ENCODE assay signal across 14 mouse cellular contexts in the genomic region with DNA sequence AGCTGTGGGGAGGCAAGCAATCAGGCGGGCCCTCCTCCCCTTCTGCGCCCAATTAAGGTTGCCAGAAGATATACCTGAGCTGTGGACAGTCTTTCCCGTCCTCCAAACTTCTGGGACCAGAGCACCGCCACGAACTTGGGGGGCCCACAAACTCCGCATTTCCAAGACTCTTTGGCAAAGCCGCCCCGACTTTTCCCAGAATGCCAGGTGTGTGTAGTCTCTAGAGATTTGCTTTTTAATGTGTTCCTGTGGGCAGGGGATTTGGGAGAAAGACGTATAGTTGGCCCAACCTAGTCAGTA. TPM values are rescaled to one million over a fixed set of nuclear protein-coding genes. Genes with fewer than 3 reads are reported as not detected.
DNase-seq lines count a peak whose midpoint lies in the region; ATAC-seq lines count a peak whose summit lies in the region.
"Had no signal": no experiment of that assay in that cellular context is flagged by ENCODE, and none has a peak within 500 bp of the region (broad histone marks: within the 10 kb centered on the region; RNA-seq: fewer than 3 reads in every experiment).

No protein-coding gene starts in this region.

- H3K9ac ChIP-seq in kidney, embryonic 15.5 days = no peak overlapping the region
- H3K9ac ChIP-seq in intestine, embryonic 16.5 days (ENCODE audit: low read depth, low read length) = no peak overlapping the region
- H3K9ac ChIP-seq in stomach, embryonic 16.5 days (ENCODE audit: low read length) = no peak overlapping the region

- WGBS in kidney, embryonic 15.5 days = under 1% methylated on average over 9 of the region's 9 CpGs
- under 1% methylated on average over 9 of the region's 9 CpGs for WGBS in forebrain, embryonic 10.5 days
- WGBS in intestine, embryonic 16.5 days = 3% methylated on average over 9 of the region's 9 CpGs
- 3% methylated on average over 9 of the region's 9 CpGs for WGBS in stomach, embryonic 16.5 days

- ATAC-seq in kidney, embryonic 15.5 days (replicated peaks; ENCODE audit: low FRiP score) = no peak
- ATAC-seq in intestine, embryonic 16.5 days = no peak
- no peak for ATAC-seq in stomach, embryonic 16.5 days (ENCODE audit: insufficient read depth, low FRiP score)

- no peaks in the 10 kb centered on the region for H3K9me3 ChIP-seq in kidney, embryonic 15.5 days (replicated peaks)
- no peaks in the 10 kb centered on the region for H3K9me3 ChIP-seq in forebrain, embryonic 10.5 days
- no peaks in the 10 kb centered on the region for H3K9me3 ChIP-seq in intestine, embryonic 16.5 days (ENCODE audit: control insufficient read depth, low read length)
- no peaks in the 10 kb centered on the region for H3K9me3 ChIP-seq in stomach, embryonic 16.5 days (replicated peaks; ENCODE audit: control insufficient read depth, low read length)

- H3K4me3 ChIP-seq in kidney, embryonic 15.5 days (replicated peaks) = no peak overlapping the region
- H3K4me3 ChIP-seq in forebrain, embryonic 10.5 days = peak overlapping the region; percentile 48
- peak overlapping the region; percentile 1; the same call in 1 of the 2 replicates for H3K4me3 ChIP-seq in intestine, embryonic 16.5 days (ENCODE audit: low read length)
- H3K4me3 ChIP-seq in stomach, embryonic 16.5 days (replicated peaks; ENCODE audit: low read length) = no peak overlapping the region

- peaks cover 36% of the 10 kb centered on the region for H3K4me1 ChIP-seq in kidney, embryonic 15.5 days
- H3K4me1 ChIP-seq in forebrain, embryonic 10.5 days = peaks cover 42% of the 10 kb centered on the region
- H3K4me1 ChIP-seq in intestine, embryonic 16.5 days (ENCODE audit: control insufficient read depth, insufficient read depth, low read length) = peaks cover 22% of the 10 kb centered on the region
- peaks cover 10% of the 10 kb centered on the region for H3K4me1 ChIP-seq in stomach, embryonic 16.5 days (ENCODE audit: control insufficient read depth, insufficient read depth, low read length)

- H3K27me3 ChIP-seq in kidney, embryonic 15.5 days = peaks cover 93% of the 10 kb centered on the region
- peaks cover 95% of the 10 kb centered on the region for H3K27me3 ChIP-seq in forebrain, embryonic 10.5 days (ENCODE audit: poor library complexity, severe bottlenecking)
- H3K27me3 ChIP-seq in intestine, embryonic 16.5 days (replicated peaks; ENCODE audit: control insufficient read depth, insufficient read depth, low read length) = peaks cover 55% of the 10 kb centered on the region
- H3K27me3 ChIP-seq in stomach, embryonic 16.5 days (ENCODE audit: control insufficient read depth, insufficient read depth, low read length) = peaks cover 55% of the 10 kb centered on the region

- no peaks in the 10 kb centered on the region for H3K36me3 ChIP-seq in kidney, embryonic 15.5 days
- no peaks in the 10 kb centered on the region for H3K36me3 ChIP-seq in forebrain, embryonic 10.5 days (replicated peaks)
- no peaks in the 10 kb centered on the region for H3K36me3 ChIP-seq in intestine, embryonic 16.5 days (ENCODE audit: control insufficient read depth, insufficient read depth, low read length)
- no peaks in the 10 kb centered on the region for H3K36me3 ChIP-seq in stomach, embryonic 16.5 days (ENCODE audit: control insufficient read depth, insufficient read depth, low read length)

- no peak for DNase-seq in kidney, postnatal 14 days
- no peak for DNase-seq in forebrain, embryonic 10.5 days (ENCODE audit: extremely low spot score, low spot score)
- no peak for DNase-seq in thymus, postnatal 25 days
- DNase-seq in left cerebral cortex, adult 8-10 months (ENCODE audit: low spot score in 2 of 2) = no peak
- DNase-seq: gastrocnemius, postnatal 36 days; kidney, adult 8-10 months; lung, postnatal 36 days; thymus, postnatal 36 days had no signal

- no peak overlapping the region for H3K27ac ChIP-seq in kidney, embryonic 15.5 days
- no peak overlapping the region for H3K27ac ChIP-seq in forebrain, embryonic 10.5 days
- H3K27ac ChIP-seq in intestine, embryonic 16.5 days (ENCODE audit: low read length) = no peak overlapping the region
- no peak overlapping the region for H3K27ac ChIP-seq in stomach, embryonic 16.5 days (ENCODE audit: low read length)

- 0 out of 2 replicates have a peak overlapping the region, but pooled peaks have one; percentile 7 for H3K4me2 ChIP-seq in kidney, embryonic 15.5 days
- 0 out of 2 replicates have a peak overlapping the region, but pooled peaks have one; percentile 72 for H3K4me2 ChIP-seq in intestine, embryonic 16.5 days (ENCODE audit: low read depth, low read length)
- H3K4me2 ChIP-seq in stomach, embryonic 16.5 days (ENCODE audit: low read depth, low read length) = peak overlapping the region; percentile 14; the same call in 1 of the 2 replicates

RNA-seq across cellular contexts. Expression of gene Eomes, which starts 9.0 kb away (rescaled TPM):
- polyA plus RNA-seq in kidney, embryonic 15.5 days (2015; fragmentation: Nextera tagmentation; extraction: Ambion mirVana) = 0.09 TPM in 1 of 2 replicates, not detected in the other
- 6.2 and 7.7 TPM in 2 replicates for polyA plus RNA-seq in forebrain, embryonic 10.5 days (2016; fragmentation: Nextera tagmentation; extraction: Ambion mirVana)
- 0.09 and 0.10 TPM in 2 replicates for polyA plus RNA-seq in intestine, embryonic 16.5 days (2015; fragmentation: Nextera tagmentation; extraction: Ambion mirVana)
- 0.06 and 0.09 TPM in 2 replicates for polyA plus RNA-seq in stomach, embryonic 16.5 days (2015; fragmentation: Nextera tagmentation; extraction: Ambion mirVana)
- 1 to 10 TPM in 1 of 4 experiments, under 1 TPM in 3; 0.18 to 1.0 (median 0.32) TPM for total RNA-seq in left cerebral cortex, adult 8-10 months (2022)
- total RNA-seq: gastrocnemius, postnatal 36 days; liver, adult 2 months; MEL had no signal
- polyA plus RNA-seq: neural tube, embryonic 11.5 days had no signal

RNA-seq across cellular contexts. Expression of gene Golga4, which starts 19.0 kb away (rescaled TPM):
- polyA plus RNA-seq in kidney, embryonic 15.5 days (2015; fragmentation: Nextera tagmentation; extraction: Ambion mirVana) = 56.5 and 58.7 TPM in 2 replicates
- polyA plus RNA-seq in forebrain, embryonic 10.5 days (2016; fragmentation: Nextera tagmentation; extraction: Ambion mirVana) = 40.0 and 42.1 TPM in 2 replicates
- 52.2 and 54.0 TPM in 2 replicates for polyA plus RNA-seq in intestine, embryonic 16.5 days (2015; fragmentation: Nextera tagmentation; extraction: Ambion mirVana)
- 48.8 and 50.6 TPM in 2 replicates for polyA plus RNA-seq in stomach, embryonic 16.5 days (2015; fragmentation: Nextera tagmentation; extraction: Ambion mirVana)
- total RNA-seq in left cerebral cortex, adult 8-10 months (2022) = 100 to 1,000 TPM in 2 of 4 experiments, 10 to 100 TPM in 2; 97.1 to 109 (median 99.4) TPM

Comparison
In these comparisons a context has a peak if more than half of its experiments do, and no peak if none do; other contexts are left out.
1. H3K4me2 ChIP-seq: peak in every context shown above with its lines; median percentile 72 in intestine, embryonic 16.5 days; 14 in stomach, embryonic 16.5 days; 7 in kidney, embryonic 15.5 days.
2. H3K4me3 ChIP-seq: peak in forebrain, embryonic 10.5 days (single experiment) and intestine, embryonic 16.5 days (single experiment); none in kidney, embryonic 15.5 days (single experiment) and stomach, embryonic 16.5 days (single experiment).